Mouse (Mus musculus) liver, adult 2 months (tissue): ENCODE measurements at regions not wholly inside any gene's neighbourhood (a gene's known extent, or its start where the extent isn't known, plus 50 kb on each side); places are given as distances from the start of the nearest gene placed in this dataset.

Source experiments
- CTCF ChIP-seq: fragments of 200-500 bp; IDR thresholded peaks from 2 replicates; pipeline ENCODE4 v1.5.1; 2011; ENCODE audit warnings: low read depth, low read length, control low read depth
- POLR2A ChIP-seq: fragments of 200-500 bp; IDR thresholded peaks from 2 replicates; pipeline ENCODE4 v1.6.1; 2011; ENCODE audit warnings: low read length, control low read depth; ENCODE audit not compliant: insufficient read depth; ENCODE audit errors: extremely low read depth

DNA sequence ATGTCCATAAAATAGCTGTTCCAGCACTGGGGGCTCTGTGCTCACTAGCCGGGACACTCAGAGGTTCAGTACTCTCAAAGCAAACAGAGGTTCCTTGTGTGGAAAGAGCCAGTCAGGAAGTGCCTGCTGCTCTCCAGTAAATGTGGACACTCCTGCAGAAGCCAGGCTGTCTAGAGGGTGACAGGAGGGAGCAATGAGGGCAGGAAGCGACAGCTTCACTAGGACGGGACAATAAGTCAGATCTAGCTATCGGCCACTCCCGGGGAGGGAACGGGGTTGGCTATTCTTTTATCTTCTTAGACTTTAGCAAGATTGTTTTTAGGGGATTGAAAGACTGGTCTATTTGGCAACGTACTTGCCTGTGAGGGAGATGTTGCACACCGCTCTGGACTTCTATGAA is 154.7 kb upstream of the Klf3 start:
- TF ChIP-seq POLR2A = no peak
- no peak for TF ChIP-seq CTCF
